Mouse (Mus musculus): ENCODE data around the gene Prpf8. TPM values are rescaled to one million over a fixed set of nuclear protein-coding genes. Genes with fewer than 3 reads are reported as not detected.

Prpf8 gene
- polyA plus RNA-seq, 1 experiment from 2014 or later, result 86.6 TPM

- H3K36me3 ChIP-seq (ENCODE audit: control insufficient read depth, insufficient read depth, low read length), result no peaks in the 10 kb centered on the region
- no peak overlapping the region for H3K4me2 ChIP-seq (replicated peaks; ENCODE audit: low read depth, low read length)
- ATAC-seq (ENCODE audit: low FRiP score), result no peak
- no peaks in the 10 kb centered on the region for H3K27me3 ChIP-seq (ENCODE audit: control insufficient read depth, insufficient read depth, low read length)
- no peak overlapping the region for H3K4me3 ChIP-seq (ENCODE audit: low read depth, low read length)
- H3K27ac ChIP-seq (ENCODE audit: low read depth, low read length), result 0 out of 2 replicates have a peak overlapping the region, but pooled peaks have one; percentile 5
- H3K4me1 ChIP-seq (replicated peaks; ENCODE audit: control insufficient read depth, insufficient read depth, low read length), result peaks cover 3% of the 10 kb centered on the region
- H3K9me3 ChIP-seq (ENCODE audit: control insufficient read depth, low read length), result no peaks in the 10 kb centered on the region
- 64% methylated on average over 9 of the region's 9 CpGs for WGBS
- H3K9ac ChIP-seq (ENCODE audit: low read depth, low read length), result no peak overlapping the region
- no peak for DNase-seq (ENCODE audit: low spot score)
These were observed 51.8 kb downstream of the Prpf8 start for GRCm38 (mm10) chr11:75538184-75538969.

GRCm38 (mm10) chr11:75538970-75539299 is 52.3 kb downstream of the Prpf8 start:
- no peak overlapping the region for H3K4me3 ChIP-seq (ENCODE audit: low read depth, low read length)
- no peak overlapping the region for H3K4me2 ChIP-seq (replicated peaks; ENCODE audit: low read depth, low read length)
- DNase-seq (ENCODE audit: low spot score) (no peak), ATAC-seq (ENCODE audit: low FRiP score) (no peak)
- H3K9ac ChIP-seq (ENCODE audit: low read depth, low read length), result no peak overlapping the region
- no peaks in the 10 kb centered on the region for H3K36me3 ChIP-seq (ENCODE audit: control insufficient read depth, insufficient read depth, low read length)
- H3K27ac ChIP-seq (ENCODE audit: low read depth, low read length), result no peak overlapping the region
- H3K4me1 ChIP-seq (replicated peaks; ENCODE audit: control insufficient read depth, insufficient read depth, low read length), result peaks cover 3% of the 10 kb centered on the region
- no peaks in the 10 kb centered on the region for H3K9me3 ChIP-seq (ENCODE audit: control insufficient read depth, low read length)
- WGBS, result 93% methylated on average over 13 of the region's 13 CpGs
- no peaks in the 10 kb centered on the region for H3K27me3 ChIP-seq (ENCODE audit: control insufficient read depth, insufficient read depth, low read length)

DNA sequence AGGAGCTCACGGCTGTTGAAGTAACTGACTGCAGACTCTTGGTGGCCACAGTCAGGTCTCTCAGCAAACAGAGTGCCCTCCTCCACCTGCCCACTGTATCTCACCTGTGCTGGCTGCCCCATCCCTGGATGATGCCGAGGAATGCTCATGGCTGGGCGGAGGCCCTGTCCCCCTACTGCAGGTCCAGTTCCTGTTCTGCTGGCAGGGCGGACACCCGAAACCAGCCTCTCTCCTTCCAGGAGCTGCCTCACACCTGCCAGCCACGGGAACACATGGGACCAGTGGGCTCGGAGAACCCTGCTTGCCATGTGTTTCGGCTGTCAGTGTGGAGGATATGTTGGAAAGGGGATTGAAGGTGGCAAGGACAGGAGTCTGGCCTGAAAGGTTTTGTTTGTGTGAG is 53.6 kb downstream of the Prpf8 start:
- Histone ChIP-seq H3K36me3 (ENCODE audit: control insufficient read depth, insufficient read depth, low read length) (no peaks in the 10 kb centered on the region), H3K9ac (ENCODE audit: low read depth, low read length) (no peak overlapping the region), H3K9me3 (ENCODE audit: control insufficient read depth, low read length) (no peaks in the 10 kb centered on the region), H3K4me1 (replicated peaks; ENCODE audit: control insufficient read depth, insufficient read depth, low read length) (peaks cover 2% of the 10 kb centered on the region), H3K4me2 (replicated peaks; ENCODE audit: low read depth, low read length) (no peak overlapping the region), H3K27ac (ENCODE audit: low read depth, low read length) (no peak overlapping the region), H3K4me3 (ENCODE audit: low read depth, low read length) (no peak overlapping the region), H3K27me3 (ENCODE audit: control insufficient read depth, insufficient read depth, low read length) (no peaks in the 10 kb centered on the region)
- WGBS, result 86% methylated on average over 8 of the region's 8 CpGs
- no peak for ATAC-seq (ENCODE audit: low FRiP score)
- DNase-seq (ENCODE audit: low spot score), result no peak

DNA sequence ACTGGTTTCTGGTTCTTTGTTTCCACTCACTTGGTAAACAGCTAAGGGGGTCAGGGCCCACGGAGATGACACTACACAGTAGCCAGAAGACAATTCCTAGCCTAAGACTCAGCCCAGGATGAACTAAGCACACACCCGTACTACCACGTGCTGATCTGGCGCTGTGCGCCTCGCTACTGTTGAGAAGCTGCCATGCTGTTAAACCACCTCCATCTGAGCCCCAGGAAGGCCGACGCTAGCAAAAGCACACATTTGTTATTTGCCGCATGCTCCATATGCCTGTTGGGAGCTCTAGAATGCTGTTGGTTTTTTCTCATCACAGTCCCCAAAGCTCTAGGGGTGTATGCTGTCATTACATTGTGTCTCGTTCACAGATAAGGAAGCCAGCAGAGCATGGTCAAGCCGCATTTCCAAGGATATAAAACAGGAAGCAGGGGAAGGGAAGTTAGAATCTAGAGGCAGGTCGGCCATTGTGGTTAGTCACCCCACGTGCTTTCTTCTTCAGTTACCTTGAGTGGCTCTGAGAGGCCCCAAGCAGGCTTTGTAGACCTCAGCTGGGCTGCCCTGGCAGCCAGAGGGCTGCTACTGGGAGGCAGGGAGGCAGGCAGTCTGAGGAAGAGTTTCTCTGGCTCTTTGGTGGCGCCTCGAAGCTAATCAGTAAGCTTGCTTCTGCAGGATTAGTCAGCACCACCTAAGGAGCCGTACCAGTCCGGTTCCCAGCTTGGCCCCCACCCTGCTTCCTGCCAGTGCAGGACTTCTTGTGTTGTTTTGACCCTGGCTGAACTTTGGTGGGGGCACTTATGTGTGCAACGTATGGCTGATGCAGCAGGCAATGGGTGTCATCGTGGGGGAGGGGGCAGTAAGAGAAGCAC is 54.3 kb downstream of the Prpf8 start:
- no peak for ATAC-seq (ENCODE audit: low FRiP score)
- Histone ChIP-seq H3K4me2 (replicated peaks; ENCODE audit: low read depth, low read length) (no peak overlapping the region), H3K36me3 (ENCODE audit: control insufficient read depth, insufficient read depth, low read length) (no peaks in the 10 kb centered on the region), H3K9me3 (ENCODE audit: control insufficient read depth, low read length) (no peaks in the 10 kb centered on the region), H3K4me1 (replicated peaks; ENCODE audit: control insufficient read depth, insufficient read depth, low read length) (no peaks in the 10 kb centered on the region; the same call in none of the 2 replicates), H3K9ac (ENCODE audit: low read depth, low read length) (no peak overlapping the region), H3K4me3 (ENCODE audit: low read depth, low read length) (no peak overlapping the region), H3K27me3 (ENCODE audit: control insufficient read depth, insufficient read depth, low read length) (no peaks in the 10 kb centered on the region), H3K27ac (ENCODE audit: low read depth, low read length) (no peak overlapping the region)
- DNase-seq (ENCODE audit: low spot score), result no peak
- WGBS, result 76% methylated on average over 19 of the region's 19 CpGs

DNA sequence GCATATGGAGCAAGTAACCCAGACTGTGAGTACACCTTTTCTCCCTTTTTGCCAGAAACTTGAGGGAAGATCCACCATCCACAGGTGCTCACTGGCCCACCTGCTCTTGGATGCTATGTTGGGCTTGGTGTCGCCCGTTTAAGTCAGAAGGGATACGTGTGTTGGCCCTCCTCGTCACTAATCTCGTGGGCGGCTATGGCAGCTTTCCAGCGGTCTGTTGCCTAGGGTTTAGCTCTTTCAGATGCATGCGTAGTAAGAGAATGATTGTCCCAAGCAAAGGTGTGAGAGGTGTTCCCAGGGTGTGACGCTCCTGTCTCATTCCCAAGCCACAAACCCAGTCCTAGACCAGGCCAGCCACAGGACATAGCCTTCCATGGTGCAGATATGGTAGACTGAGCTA is 58.1 kb downstream of the Prpf8 start:
- 90% methylated on average over 9 of the region's 9 CpGs for WGBS
- ATAC-seq (ENCODE audit: low FRiP score) (no peak), DNase-seq (ENCODE audit: low spot score) (no peak)
- Histone ChIP-seq H3K4me2 (replicated peaks; ENCODE audit: low read depth, low read length) (no peak overlapping the region), H3K36me3 (ENCODE audit: control insufficient read depth, insufficient read depth, low read length) (no peaks in the 10 kb centered on the region), H3K4me1 (replicated peaks; ENCODE audit: control insufficient read depth, insufficient read depth, low read length) (0 out of 2 replicates have a peak, but pooled peaks cover under 1% of the 10 kb centered on the region), H3K9ac (ENCODE audit: low read depth, low read length) (no peak overlapping the region), H3K27ac (ENCODE audit: low read depth, low read length) (no peak overlapping the region), H3K4me3 (ENCODE audit: low read depth, low read length) (no peak overlapping the region), H3K9me3 (ENCODE audit: control insufficient read depth, low read length) (no peaks in the 10 kb centered on the region), H3K27me3 (ENCODE audit: control insufficient read depth, insufficient read depth, low read length) (no peaks in the 10 kb centered on the region)

DNA sequence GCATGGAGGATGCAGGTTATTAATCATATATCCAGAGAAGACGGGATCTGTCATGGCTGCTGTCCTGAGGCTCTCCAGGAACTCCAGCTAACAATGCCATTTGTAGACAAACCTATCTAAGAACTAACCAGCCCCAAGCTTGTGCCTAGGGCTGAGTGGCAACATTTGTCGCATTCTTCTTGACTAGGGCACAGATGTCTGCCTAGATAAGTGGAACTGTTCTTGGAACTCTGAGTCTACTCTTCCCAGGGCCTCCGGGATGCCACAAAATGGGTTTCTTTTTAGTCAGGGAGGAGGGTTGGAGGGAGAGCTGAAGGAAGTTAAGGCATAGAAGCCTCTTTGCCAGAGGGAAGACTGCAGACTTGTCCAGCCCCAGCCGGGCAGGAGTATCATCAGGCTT is 59.4 kb downstream of the Prpf8 start:
- H3K27ac ChIP-seq (ENCODE audit: low read depth, low read length), result no peak overlapping the region

DNA sequence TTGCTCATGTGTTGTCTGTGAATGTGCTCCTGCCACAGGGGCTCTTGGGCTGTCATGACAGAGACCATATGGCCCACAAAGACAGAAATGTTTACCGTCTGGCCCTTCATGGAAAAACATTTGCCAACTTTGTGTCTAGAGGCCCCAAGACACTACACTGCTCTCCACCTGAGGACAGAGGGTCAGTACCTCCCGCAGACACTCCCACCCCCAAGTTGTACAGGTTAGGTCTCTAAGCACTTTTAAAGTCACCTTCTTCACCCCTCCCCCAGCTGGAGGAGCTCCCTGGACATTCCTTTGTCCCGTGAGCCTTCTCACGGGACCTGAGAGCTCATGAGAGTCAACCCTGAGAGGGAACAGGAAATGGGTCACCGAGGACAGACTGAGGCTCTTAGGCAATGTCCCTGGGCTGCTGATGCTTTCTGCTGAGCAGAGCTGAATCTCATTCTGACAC is 63.1 kb downstream of the Prpf8 start:
- no peaks in the 10 kb centered on the region for H3K9me3 ChIP-seq (ENCODE audit: control insufficient read depth, low read length)
- no peaks in the 10 kb centered on the region for H3K27me3 ChIP-seq (ENCODE audit: control insufficient read depth, insufficient read depth, low read length)
- H3K27ac ChIP-seq (ENCODE audit: low read depth, low read length), result no peak overlapping the region
- 58% methylated on average over 5 of the region's 5 CpGs for WGBS
- DNase-seq (ENCODE audit: low spot score) (no peak), ATAC-seq (ENCODE audit: low FRiP score) (no peak)
- no peak overlapping the region for H3K4me3 ChIP-seq (ENCODE audit: low read depth, low read length)
- H3K9ac ChIP-seq (ENCODE audit: low read depth, low read length), result no peak overlapping the region
- H3K4me2 ChIP-seq (replicated peaks; ENCODE audit: low read depth, low read length), result no peak overlapping the region
- peaks cover 13% of the 10 kb centered on the region for H3K4me1 ChIP-seq (replicated peaks; ENCODE audit: control insufficient read depth, insufficient read depth, low read length)
- no peaks in the 10 kb centered on the region for H3K36me3 ChIP-seq (ENCODE audit: control insufficient read depth, insufficient read depth, low read length)

More for the DNA sequence above, 59.4 kb downstream of the Prpf8 start:
- Histone ChIP-seq H3K9ac (ENCODE audit: low read depth, low read length) (no peak overlapping the region), H3K4me2 (replicated peaks; ENCODE audit: low read depth, low read length) (no peak overlapping the region), H3K4me3 (ENCODE audit: low read depth, low read length) (no peak overlapping the region), H3K36me3 (ENCODE audit: control insufficient read depth, insufficient read depth, low read length) (no peaks in the 10 kb centered on the region), H3K27me3 (ENCODE audit: control insufficient read depth, insufficient read depth, low read length) (no peaks in the 10 kb centered on the region), H3K4me1 (replicated peaks; ENCODE audit: control insufficient read depth, insufficient read depth, low read length) (peaks cover 10% of the 10 kb centered on the region), H3K9me3 (ENCODE audit: control insufficient read depth, low read length) (no peaks in the 10 kb centered on the region)
- WGBS, result 86% methylated on average over 4 of the region's 4 CpGs
- DNase-seq (ENCODE audit: low spot score) (no peak), ATAC-seq (ENCODE audit: low FRiP score) (no peak)

DNA sequence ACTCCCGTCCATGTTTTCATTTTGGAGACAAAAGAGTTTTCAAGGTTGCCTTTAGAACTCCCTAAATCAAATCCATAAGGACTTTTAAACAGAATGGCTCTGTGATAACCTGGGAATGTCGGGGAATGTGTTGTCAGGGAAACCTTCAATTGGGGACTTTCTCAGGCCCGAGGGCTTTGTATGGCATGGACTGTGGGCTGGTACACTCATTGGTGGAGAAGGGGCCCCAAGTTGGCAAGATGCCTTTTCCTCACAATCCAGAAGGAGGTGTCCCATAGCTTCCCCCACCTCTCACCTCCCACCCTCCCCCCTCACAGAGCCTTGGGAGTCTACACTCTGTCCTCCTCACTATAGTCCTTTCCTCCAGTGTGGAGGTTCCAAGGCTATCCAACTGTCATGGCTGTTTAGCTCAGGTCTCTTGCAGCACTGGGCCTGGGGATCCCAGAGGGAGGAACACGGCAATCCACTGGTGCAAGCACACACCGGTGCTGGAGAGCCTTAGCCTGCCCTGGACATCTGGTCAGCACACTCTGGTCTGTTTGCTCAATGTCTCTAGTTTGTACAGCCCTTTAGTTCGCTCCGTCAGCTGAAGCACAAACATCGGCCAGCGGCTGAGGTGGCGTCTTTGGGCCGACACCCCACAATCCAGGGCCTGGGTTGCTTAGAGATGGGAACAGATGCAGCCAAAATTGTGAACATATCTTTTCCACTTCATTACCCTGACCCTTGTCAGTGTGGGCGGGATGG is 63.8 kb downstream of the Prpf8 start:
- no peak overlapping the region for H3K27ac ChIP-seq (ENCODE audit: low read depth, low read length)
- H3K4me1 ChIP-seq (replicated peaks; ENCODE audit: control insufficient read depth, insufficient read depth, low read length), result peaks cover 13% of the 10 kb centered on the region
- no peak overlapping the region for H3K4me3 ChIP-seq (ENCODE audit: low read depth, low read length)
- WGBS, result 54% methylated on average over 12 of the region's 12 CpGs
- H3K4me2 ChIP-seq (replicated peaks; ENCODE audit: low read depth, low read length), result no peak overlapping the region
- no peaks in the 10 kb centered on the region for H3K27me3 ChIP-seq (ENCODE audit: control insufficient read depth, insufficient read depth, low read length)
- no peaks in the 10 kb centered on the region for H3K36me3 ChIP-seq (ENCODE audit: control insufficient read depth, insufficient read depth, low read length)
- ATAC-seq (ENCODE audit: low FRiP score) (no peak), DNase-seq (ENCODE audit: low spot score) (no peak)
- no peaks in the 10 kb centered on the region for H3K9me3 ChIP-seq (ENCODE audit: control insufficient read depth, low read length)
- no peak overlapping the region for H3K9ac ChIP-seq (ENCODE audit: low read depth, low read length)
